Mouse (Mus musculus) thymus, adult 2 months (tissue): Measurements from ENCODE around the gene Sema3d. TPM values are rescaled to one million over a fixed set of nuclear protein-coding genes. Genes with fewer than 3 reads are reported as not detected.

ENCODE experiments used
- DNase-seq: peaks from one replicate; pipeline ENCODE4 v3.0.0; 2021
- H3K27ac ChIP-seq: fragments of 200-500 bp; 2 replicates; pipeline ENCODE4 v1.5.1; 2012; ENCODE audit warnings: low read length, control low read depth; ENCODE audit not compliant: control insufficient read depth, insufficient read depth
- H3K27me3 ChIP-seq: fragments of 200-500 bp; 2 replicates; pipeline ENCODE4 v1.6.1; 2012; ENCODE audit warnings: mild to moderate bottlenecking, low read length, moderate library complexity, mixed read lengths; ENCODE audit not compliant: control insufficient read depth, insufficient read depth
- H3K36me3 ChIP-seq: fragments of 200-500 bp; 2 replicates; pipeline ENCODE4 v1.6.1; 2012; ENCODE audit warnings: mild to moderate bottlenecking, low read length, moderate library complexity; ENCODE audit not compliant: control insufficient read depth, insufficient read depth
- H3K4me1 ChIP-seq: fragments of 200-500 bp; replicated peaks from 2 replicates; pipeline ENCODE4 v1.6.1; 2012; ENCODE audit warnings: low read length; ENCODE audit not compliant: control insufficient read depth, insufficient read depth
- H3K4me3 ChIP-seq: fragments of 200-500 bp; 2 replicates; pipeline ENCODE4 v1.5.1; 2012; ENCODE audit warnings: mild to moderate bottlenecking, low read length, control low read depth, moderate library complexity; ENCODE audit not compliant: control insufficient read depth, insufficient read depth
- CTCF ChIP-seq: fragments of 200-500 bp; IDR thresholded peaks from 2 replicates; pipeline ENCODE4 v1.5.1; 2012; ENCODE audit warnings: mild to moderate bottlenecking, control low read depth, low read length, moderate library complexity, borderline replicate concordance; ENCODE audit not compliant: control insufficient read depth, poor library complexity, insufficient read depth; ENCODE audit errors: extremely low read depth
- POLR2A ChIP-seq: fragments of 200-500 bp; IDR thresholded peaks from 2 replicates; pipeline ENCODE4 v1.6.1; 2012; ENCODE audit warnings: mild to moderate bottlenecking, low read length, control low read depth, moderate library complexity; ENCODE audit not compliant: control insufficient read depth, poor library complexity, insufficient read depth; ENCODE audit errors: extremely low read depth
- WGBS: fragments of 180-500 bp; shearing (Covaris S2); methylation state at CpG from one replicate; pipeline ENCODE4 v1.1.7; 2018; 5-methylcytosine and 5-hydroxymethylcytosine counted together
- polyA plus RNA-seq: library from polyadenylated mRNA; depleted of rRNA; stranded (reverse); fragments of >200 nt; gene quantifications from 2 replicates; pipeline ENCODE4 v1.2.3, GENCODE M21; 2012

Gene Sema3d
- polyA plus RNA-seq, 1 experiment, result 0.40 TPM

GRCm38 (mm10) chr5:12457509-12457908 is 74.3 kb downstream of the Sema3d start:
- TF ChIP-seq POLR2A, result no peak
- no peak for TF ChIP-seq CTCF
- H3K4me3 ChIP-seq, result no peak overlapping the region
- DNase-seq, result no peak
- no peaks in the 10 kb centered on the region for H3K36me3 ChIP-seq
- WGBS, result 94% methylated on average over 1 of the region's 1 CpGs
- H3K27ac ChIP-seq, result no peak overlapping the region
- H3K27me3 ChIP-seq, result no peaks in the 10 kb centered on the region
- no peaks in the 10 kb centered on the region for H3K4me1 ChIP-seq

DNA sequence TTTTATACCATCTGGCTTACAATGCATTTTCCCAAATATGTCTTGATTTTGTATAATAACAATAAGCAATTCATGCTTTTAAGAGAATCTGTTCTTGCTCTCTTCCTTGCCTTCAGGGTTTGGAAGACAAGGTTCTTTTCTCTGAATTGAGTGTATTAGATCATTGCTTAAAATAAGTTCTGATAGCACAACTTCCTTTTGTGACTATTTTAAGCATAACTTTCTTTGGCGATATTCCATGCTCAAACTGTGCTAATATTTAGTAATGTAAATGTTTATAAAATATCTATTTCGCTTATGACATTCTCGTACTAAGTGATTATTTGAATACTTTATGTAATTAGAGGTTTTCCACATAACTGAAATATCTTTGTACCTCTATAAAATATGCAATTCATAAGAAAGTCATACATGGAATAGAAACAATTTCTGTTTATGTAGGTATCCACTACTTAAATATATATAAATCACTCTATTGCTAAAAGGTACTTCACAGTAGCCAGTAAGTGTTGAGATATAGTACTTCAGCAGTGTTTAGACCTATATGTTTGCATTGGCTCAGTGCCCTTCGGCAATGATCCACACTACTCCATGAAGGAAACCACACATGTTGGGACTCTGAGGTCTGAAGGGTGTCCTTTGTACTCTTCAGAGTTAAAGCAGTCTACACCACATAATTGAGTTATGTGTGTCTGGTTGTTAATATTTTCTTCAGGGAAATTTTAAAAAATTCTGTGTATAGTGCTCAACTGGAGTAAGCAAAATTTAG is 84.6 kb downstream of the Sema3d start:
- no peak for TF ChIP-seq POLR2A
- TF ChIP-seq CTCF, result no peak
- Histone ChIP-seq H3K4me1 (no peaks in the 10 kb centered on the region), H3K27me3 (no peaks in the 10 kb centered on the region), H3K4me3 (no peak overlapping the region), H3K36me3 (no peaks in the 10 kb centered on the region), H3K27ac (no peak overlapping the region)
- DNase-seq, result no peak
- WGBS, result 89% methylated on average over 4 of the region's 4 CpGs

DNA sequence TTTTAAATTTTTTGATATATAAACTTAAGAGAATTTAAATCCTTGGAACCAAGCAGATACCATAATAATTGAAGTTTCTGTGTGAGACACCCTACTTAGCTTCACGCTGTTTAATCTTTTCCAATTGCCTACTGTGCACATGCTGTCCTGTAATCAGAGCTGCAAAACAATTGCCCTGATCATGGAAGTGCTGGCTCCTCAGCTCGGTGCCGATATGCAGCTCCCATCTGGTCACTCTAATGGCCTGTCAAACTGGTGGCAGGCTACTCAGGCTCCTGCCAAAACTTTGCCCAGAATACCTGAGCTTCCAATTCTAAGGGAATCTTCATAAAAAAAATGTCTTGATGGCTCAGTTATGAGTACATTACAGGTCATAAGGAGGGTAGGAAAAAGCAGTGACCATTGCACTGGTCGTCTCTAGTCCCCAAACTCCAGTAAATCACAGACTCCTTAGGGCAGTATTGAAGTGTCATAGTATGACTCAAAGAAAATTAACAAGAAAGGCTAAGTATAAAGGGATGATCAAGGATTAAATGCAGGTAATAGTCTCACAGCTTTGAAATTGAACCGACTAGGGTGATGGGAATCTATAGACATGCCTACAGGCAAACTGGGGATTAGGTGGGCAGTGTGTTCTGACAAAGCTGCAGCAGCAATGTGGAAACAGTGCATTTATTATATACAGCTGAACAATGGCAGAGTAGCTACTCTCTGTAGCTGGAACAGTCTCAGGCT is 91.9 kb downstream of the Sema3d start:
- Histone ChIP-seq H3K27me3 (no peaks in the 10 kb centered on the region), H3K27ac (no peak overlapping the region), H3K4me3 (no peak overlapping the region), H3K36me3 (no peaks in the 10 kb centered on the region), H3K4me1 (no peaks in the 10 kb centered on the region)
- no peak for DNase-seq
- TF ChIP-seq CTCF (no peak), POLR2A (no peak)
- 95% methylated on average over 5 of the region's 5 CpGs for WGBS

DNA sequence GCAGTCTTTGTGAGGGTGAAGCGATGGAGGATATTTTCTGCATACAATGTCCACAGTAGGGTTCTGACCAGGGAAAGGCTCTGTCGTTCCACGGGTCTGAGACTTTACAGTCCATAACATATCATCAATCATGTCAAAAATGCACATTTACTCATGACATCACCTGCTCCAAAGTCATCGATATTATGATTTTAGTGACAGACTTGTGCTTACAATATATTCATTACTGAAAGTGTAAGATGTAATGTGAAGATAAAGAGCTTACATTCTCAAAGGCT is 92.4 kb downstream of the Sema3d start:
- TF ChIP-seq CTCF (no peak), POLR2A (no peak)
- H3K27me3 ChIP-seq, result no peaks in the 10 kb centered on the region
- 91% methylated on average over 4 of the region's 4 CpGs for WGBS
- H3K36me3 ChIP-seq, result no peaks in the 10 kb centered on the region
- no peak for DNase-seq
- no peaks in the 10 kb centered on the region for H3K4me1 ChIP-seq
- H3K4me3 ChIP-seq, result no peak overlapping the region
- no peak overlapping the region for H3K27ac ChIP-seq

GRCm38 (mm10) chr5:12487926-12488325 is 104.7 kb downstream of the Sema3d start:
- no peak overlapping the region for H3K27ac ChIP-seq
- no peak for DNase-seq
- 91% methylated on average over 2 of the region's 2 CpGs for WGBS
- no peaks in the 10 kb centered on the region for H3K36me3 ChIP-seq
- TF ChIP-seq POLR2A, result no peak
- no peak for TF ChIP-seq CTCF
- no peaks in the 10 kb centered on the region for H3K4me1 ChIP-seq
- no peaks in the 10 kb centered on the region for H3K27me3 ChIP-seq
- no peak overlapping the region for H3K4me3 ChIP-seq

DNA sequence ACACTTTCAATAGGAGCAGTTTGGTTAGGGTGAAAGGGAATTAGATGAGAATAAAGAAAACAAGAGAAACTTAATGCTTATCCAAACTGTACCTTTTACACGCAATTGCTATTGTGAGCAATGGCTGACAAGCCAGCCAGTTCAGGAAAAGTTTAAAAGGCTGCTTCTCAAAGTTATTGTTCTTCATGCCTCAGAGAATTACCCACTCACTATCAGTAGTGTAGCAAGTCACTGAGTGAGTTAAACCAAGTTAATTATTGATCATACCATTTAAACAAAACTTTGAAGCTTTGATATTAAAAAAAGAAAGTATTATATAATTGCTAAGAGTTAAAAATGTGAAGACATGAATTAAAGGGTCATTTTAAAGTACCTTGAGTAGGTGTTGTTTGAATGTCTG is 108.5 kb downstream of the Sema3d start:
- TF ChIP-seq CTCF, result no peak
- no peak for TF ChIP-seq POLR2A
- no peak for DNase-seq
- H3K4me3 ChIP-seq, result no peak overlapping the region
- H3K27ac ChIP-seq, result no peak overlapping the region
- H3K27me3 ChIP-seq, result no peaks in the 10 kb centered on the region
- WGBS, result 91% methylated on average over 1 of the region's 1 CpGs
- no peaks in the 10 kb centered on the region for H3K36me3 ChIP-seq
- H3K4me1 ChIP-seq, result no peaks in the 10 kb centered on the region
